Mouse (Mus musculus): ENCODE results near the gene Cyp20a1. TPM values are rescaled to one million over a fixed set of nuclear protein-coding genes. Genes with fewer than 3 reads are reported as not detected.

Gene Cyp20a1
- polyA plus RNA-seq, 1 experiment = 2.5 TPM

DNA sequence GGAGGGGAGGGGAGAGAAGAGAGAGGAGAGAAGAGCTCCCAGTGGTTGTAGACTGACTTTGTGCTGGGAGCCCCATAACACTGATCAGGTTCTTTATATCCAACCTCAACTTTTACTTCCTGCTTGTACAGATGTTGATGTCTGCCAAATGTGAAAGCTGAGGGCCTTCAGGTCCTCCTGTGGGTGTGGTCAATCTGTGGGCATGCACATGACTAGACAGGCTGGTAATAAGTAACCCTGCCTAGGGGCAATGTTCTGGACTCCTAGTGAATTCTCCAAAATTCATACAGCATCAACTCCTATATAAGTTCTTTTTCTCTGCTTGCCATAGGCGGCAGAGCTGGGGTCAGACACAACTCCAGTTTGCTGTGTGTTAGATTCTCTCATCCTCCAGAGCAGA lies 18.5 kb downstream of the Cyp20a1 start:
- DNase-seq (ENCODE audit: low read depth in 1 of 2, low spot score in 2 of 2) = no peak
- H3K27ac ChIP-seq (ENCODE audit: insufficient read depth, low read length) = no peak overlapping the region
- H3K27me3 ChIP-seq (ENCODE audit: control insufficient read depth, insufficient read depth, low read length) = no peaks in the 10 kb centered on the region
- TF ChIP-seq CTCF (IDR thresholded peaks at IDR 0.05; ENCODE audit: extremely low read depth, insufficient read depth, insufficient read length, insufficient replicate concordance) (no peak), POLR2A (IDR thresholded peaks at IDR 0.05; ENCODE audit: low read depth, low read length) (no peak)
- no peak overlapping the region for H3K4me3 ChIP-seq (ENCODE audit: extremely low read depth, insufficient read depth, insufficient read length)
- H3K36me3 ChIP-seq (ENCODE audit: control insufficient read depth, insufficient read depth, low read length) = peaks cover 3% of the 10 kb centered on the region; the same call in 1 of the 2 replicates
- WGBS = 97% methylated on average over 1 of the region's 1 CpGs
- peaks cover 3% of the 10 kb centered on the region; the same call in 1 of the 2 replicates for H3K4me1 ChIP-seq (ENCODE audit: control insufficient read depth, insufficient read depth, insufficient read length)

DNA sequence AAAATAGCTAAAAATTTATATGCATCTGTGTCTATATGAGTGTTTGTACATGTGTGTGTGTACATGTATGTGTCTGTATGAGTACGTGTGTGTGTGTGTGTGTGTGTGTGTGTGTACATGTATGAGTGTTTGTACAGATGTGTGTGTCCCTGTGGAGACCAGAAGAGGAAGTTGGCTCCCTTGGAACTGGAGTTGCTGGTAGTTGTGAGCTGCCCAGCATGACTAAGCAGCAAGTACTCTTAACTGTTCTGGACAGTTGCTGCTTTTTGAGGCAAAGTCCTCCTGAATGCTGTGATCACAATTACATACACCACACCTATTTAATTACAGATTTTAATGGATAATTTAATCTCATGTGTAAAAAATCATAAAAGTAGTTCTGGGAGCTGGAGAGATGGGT lies 33.4 kb downstream of the Cyp20a1 start:
- no peaks in the 10 kb centered on the region for H3K4me1 ChIP-seq (ENCODE audit: control insufficient read depth, insufficient read depth, insufficient read length)
- H3K36me3 ChIP-seq (ENCODE audit: control insufficient read depth, insufficient read depth, low read length) = peaks cover 5% of the 10 kb centered on the region
- H3K4me3 ChIP-seq (ENCODE audit: extremely low read depth, insufficient read depth, insufficient read length) = no peak overlapping the region
- WGBS = 86% methylated on average over 1 of the region's 1 CpGs
- no peak overlapping the region for H3K27ac ChIP-seq (ENCODE audit: insufficient read depth, low read length)
- no peak for TF ChIP-seq POLR2A (IDR thresholded peaks at IDR 0.05; ENCODE audit: low read depth, low read length)
- no peak for TF ChIP-seq CTCF (IDR thresholded peaks at IDR 0.05; ENCODE audit: extremely low read depth, insufficient read depth, insufficient read length, insufficient replicate concordance)
- no peaks in the 10 kb centered on the region for H3K27me3 ChIP-seq (ENCODE audit: control insufficient read depth, insufficient read depth, low read length)
- no peak for DNase-seq (ENCODE audit: low read depth in 1 of 2, low spot score in 2 of 2)

DNA sequence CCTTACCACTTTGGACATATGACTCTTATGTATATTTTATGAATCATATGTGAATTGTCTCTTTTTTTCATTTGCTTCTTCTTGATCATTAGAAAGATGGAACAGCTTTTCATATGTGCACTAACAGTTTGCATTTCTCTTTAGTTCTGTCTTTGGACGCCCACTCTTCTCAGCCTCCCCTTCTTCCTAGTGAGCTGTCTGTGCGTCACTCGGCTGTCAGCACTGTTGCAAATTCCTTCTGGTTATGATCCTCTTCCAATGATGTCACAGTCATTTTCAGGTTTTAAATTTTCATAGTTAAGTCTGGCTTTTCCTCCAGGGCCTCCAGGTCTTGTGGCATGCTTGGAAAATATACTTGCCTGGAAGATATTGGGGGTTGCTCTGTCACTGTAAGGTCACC lies 38.8 kb downstream of the Cyp20a1 start:
- no peak for DNase-seq (ENCODE audit: low read depth in 1 of 2, low spot score in 2 of 2)
- Histone ChIP-seq H3K4me3 (ENCODE audit: extremely low read depth, insufficient read depth, insufficient read length) (no peak overlapping the region), H3K27ac (ENCODE audit: insufficient read depth, low read length) (no peak overlapping the region), H3K4me1 (ENCODE audit: control insufficient read depth, insufficient read depth, insufficient read length) (no peaks in the 10 kb centered on the region), H3K27me3 (ENCODE audit: control insufficient read depth, insufficient read depth, low read length) (no peaks in the 10 kb centered on the region), H3K36me3 (ENCODE audit: control insufficient read depth, insufficient read depth, low read length) (peaks cover 2% of the 10 kb centered on the region; the same call in 1 of the 2 replicates)
- TF ChIP-seq POLR2A (IDR thresholded peaks at IDR 0.05; ENCODE audit: low read depth, low read length) (no peak), CTCF (IDR thresholded peaks at IDR 0.05; ENCODE audit: extremely low read depth, insufficient read depth, insufficient read length, insufficient replicate concordance) (no peak)
- 97% methylated on average over 3 of the region's 3 CpGs for WGBS

DNA sequence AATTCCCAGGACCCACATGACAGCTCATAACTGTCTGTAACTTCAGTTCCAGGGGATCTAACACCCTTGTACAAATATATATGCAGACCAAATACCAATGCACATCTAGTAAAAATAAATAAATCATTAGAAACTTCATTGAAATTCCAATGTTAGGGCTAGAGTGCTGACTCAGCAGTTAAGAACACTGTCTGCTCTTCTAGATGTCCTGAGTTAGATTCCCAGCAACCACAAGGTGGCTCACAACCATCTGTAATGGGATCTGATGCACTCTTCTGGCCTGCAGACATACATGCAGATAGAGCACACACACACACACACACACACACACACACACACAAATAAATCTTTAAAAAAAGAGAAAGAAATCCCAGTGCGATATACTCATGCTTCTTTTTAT lies 61.7 kb downstream of the Cyp20a1 start:
- Histone ChIP-seq H3K27ac (ENCODE audit: insufficient read depth, low read length) (no peak overlapping the region), H3K27me3 (ENCODE audit: control insufficient read depth, insufficient read depth, low read length) (no peaks in the 10 kb centered on the region), H3K4me3 (ENCODE audit: extremely low read depth, insufficient read depth, insufficient read length) (no peak overlapping the region), H3K4me1 (ENCODE audit: control insufficient read depth, insufficient read depth, insufficient read length) (peaks cover 2% of the 10 kb centered on the region; the same call in 1 of the 2 replicates), H3K36me3 (ENCODE audit: control insufficient read depth, insufficient read depth, low read length) (no peaks in the 10 kb centered on the region)
- no peak for DNase-seq (ENCODE audit: low read depth in 1 of 2, low spot score in 2 of 2)
- no peak for TF ChIP-seq POLR2A (IDR thresholded peaks at IDR 0.05; ENCODE audit: low read depth, low read length)
- TF ChIP-seq CTCF (IDR thresholded peaks at IDR 0.05; ENCODE audit: extremely low read depth, insufficient read depth, insufficient read length, insufficient replicate concordance) = no peak
- 86% methylated on average over 1 of the region's 1 CpGs for WGBS

DNA sequence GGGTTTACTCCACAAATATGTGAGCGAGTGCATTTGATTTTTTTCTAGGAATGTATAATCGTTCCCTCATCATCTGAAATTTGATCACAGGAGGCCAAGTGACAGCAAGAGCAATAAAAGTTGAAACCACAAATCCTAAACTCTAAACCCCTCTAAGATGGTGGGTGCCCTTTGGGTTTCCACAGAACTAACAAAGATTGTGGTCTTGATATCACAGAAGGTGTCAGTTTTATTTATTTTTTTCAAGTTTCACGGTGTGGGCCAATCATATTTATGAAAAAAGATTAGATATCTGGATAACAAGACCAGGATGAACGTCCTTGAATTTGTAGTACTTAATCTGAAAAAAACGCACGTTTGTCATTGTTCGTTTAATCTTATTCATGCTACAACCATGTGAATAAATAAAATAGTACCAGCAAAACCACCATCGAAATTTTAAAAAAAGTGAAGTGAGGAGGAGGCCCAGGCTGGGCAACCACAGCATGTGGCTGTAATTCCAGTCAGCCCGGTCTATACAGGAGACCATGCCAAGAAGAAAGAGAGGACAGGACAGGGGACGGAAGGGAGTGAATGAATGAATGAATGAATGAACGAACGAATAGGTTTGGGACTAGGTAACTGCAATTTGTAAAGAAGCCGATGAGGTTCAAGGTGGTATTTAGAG lies 65.5 kb downstream of the Cyp20a1 start:
- Histone ChIP-seq H3K27ac (ENCODE audit: insufficient read depth, low read length) (peak overlapping the region; percentile 43; the same call in 1 of the 2 replicates), H3K4me3 (ENCODE audit: extremely low read depth, insufficient read depth, insufficient read length) (peak overlapping the region; percentile 74; the same call in 1 of the 2 replicates), H3K36me3 (ENCODE audit: control insufficient read depth, insufficient read depth, low read length) (no peaks in the 10 kb centered on the region), H3K27me3 (ENCODE audit: control insufficient read depth, insufficient read depth, low read length) (no peaks in the 10 kb centered on the region), H3K4me1 (ENCODE audit: control insufficient read depth, insufficient read depth, insufficient read length) (peaks cover 2% of the 10 kb centered on the region; the same call in 1 of the 2 replicates)
- DNase-seq (ENCODE audit: low read depth in 1 of 2, low spot score in 2 of 2) = no peak
- 35% methylated on average over 13 of the region's 13 CpGs for WGBS
- TF ChIP-seq POLR2A (IDR thresholded peaks at IDR 0.05; ENCODE audit: low read depth, low read length) (no peak), CTCF (IDR thresholded peaks at IDR 0.05; ENCODE audit: extremely low read depth, insufficient read depth, insufficient read length, insufficient replicate concordance) (no peak)

DNA sequence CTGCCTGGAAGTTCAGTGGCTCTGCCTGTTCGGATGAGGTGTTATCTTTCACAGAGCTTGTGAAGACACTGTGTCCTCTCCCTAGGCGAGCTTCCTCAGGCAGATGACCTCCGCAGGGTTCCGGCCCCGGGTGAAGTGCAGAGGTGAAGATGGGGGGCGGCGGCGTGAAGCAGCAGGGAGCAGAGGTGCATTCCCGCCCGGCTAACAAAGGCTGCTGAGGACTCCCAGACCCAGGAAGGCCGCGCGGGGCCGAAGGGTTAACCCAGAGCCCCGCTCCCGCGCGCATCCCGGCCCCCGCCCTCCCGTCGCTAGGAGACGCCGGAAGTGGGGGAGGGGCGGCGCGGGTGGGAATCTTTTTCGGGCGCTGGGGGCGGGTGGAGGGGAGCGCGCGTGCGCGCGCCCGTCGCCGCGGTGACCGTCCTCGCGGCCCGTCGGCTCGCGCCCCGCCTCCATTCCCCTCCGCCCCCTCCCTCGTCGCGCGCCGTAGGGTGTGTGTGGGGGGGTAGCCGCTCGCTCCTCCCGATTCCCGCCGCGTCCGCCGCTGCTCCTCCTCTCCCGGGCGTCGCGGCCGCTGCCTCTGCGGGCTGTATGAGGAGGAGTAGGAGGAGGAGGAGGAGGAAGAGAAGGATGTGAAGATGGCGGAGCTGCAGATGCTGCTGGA lies 66.2 kb downstream of the Cyp20a1 start, which contains the start of gene Abi2:
TSS of gene Abi2 (plus strand) at position 452 of the 661 bp plus-strand sequence.
- DNase-seq (ENCODE audit: low read depth in 1 of 2, low spot score in 2 of 2) = peak in 1 of 2 experiments; percentile 60
- 1% methylated on average over 59 of the region's 69 CpGs for WGBS
- peak within 1 kb of the TSS; percentile 74 for H3K4me3 ChIP-seq (ENCODE audit: extremely low read depth, insufficient read depth, insufficient read length)
- peak within 1 kb of the TSS; percentile 45 for H3K27ac ChIP-seq (ENCODE audit: insufficient read depth, low read length)
- H3K4me1 ChIP-seq (ENCODE audit: control insufficient read depth, insufficient read depth, insufficient read length) = peaks cover 2% of the 10 kb centered on the region; the same call in 1 of the 2 replicates
- H3K27me3 ChIP-seq (ENCODE audit: control insufficient read depth, insufficient read depth, low read length) = no peaks in the 10 kb centered on the region
- TF ChIP-seq POLR2A (IDR thresholded peaks at IDR 0.05; ENCODE audit: low read depth, low read length) = no peak
- no peak for TF ChIP-seq CTCF (IDR thresholded peaks at IDR 0.05; ENCODE audit: extremely low read depth, insufficient read depth, insufficient read length, insufficient replicate concordance)
- H3K36me3 ChIP-seq (ENCODE audit: control insufficient read depth, insufficient read depth, low read length) = no peaks in the 10 kb centered on the region
